Mouse (Mus musculus) olfactory bulb, adult 2 months (tissue): ENCODE data around the gene Cep70. TPM values are rescaled to one million over a fixed set of nuclear protein-coding genes. Genes with fewer than 3 reads are reported as not detected.

ENCODE experiments used
- H3K27ac ChIP-seq: fragments of 200-500 bp; 2 replicates; pipeline ENCODE4 v1.5.1; 2012; ENCODE audit warnings: low read depth, low read length; ENCODE audit not compliant: insufficient read depth
- H3K4me1 ChIP-seq: fragments of 200-500 bp; 2 replicates; pipeline ENCODE4 v1.6.1; 2012; ENCODE audit warnings: low read length; ENCODE audit not compliant: control insufficient read depth, insufficient read depth
- H3K4me3 ChIP-seq: fragments of 200-500 bp; 2 replicates; pipeline ENCODE4 v1.5.1; 2012; ENCODE audit warnings: mild to moderate bottlenecking, low read depth, low read length, moderate library complexity; ENCODE audit not compliant: insufficient read depth
- CTCF ChIP-seq: fragments of 200-500 bp; IDR thresholded peaks from 2 replicates; pipeline ENCODE4 v1.5.1; 2012; ENCODE audit warnings: low read depth, mild to moderate bottlenecking, low read length, moderate library complexity; ENCODE audit not compliant: insufficient read depth
- POLR2A ChIP-seq: fragments of 200-500 bp; IDR thresholded peaks from 2 replicates; pipeline ENCODE4 v1.6.1; 2012; ENCODE audit warnings: mild to moderate bottlenecking, low read depth, low read length, moderate library complexity; ENCODE audit not compliant: insufficient read depth
- WGBS: fragments of 180-500 bp; shearing (Covaris S2); methylation state at CpG from one replicate; pipeline ENCODE4 v1.1.7; 2018; 5-methylcytosine and 5-hydroxymethylcytosine counted together
- polyA plus RNA-seq: library from polyadenylated mRNA; stranded (reverse); fragments of >200 nt; gene quantifications from 2 replicates; pipeline ENCODE4 v1.2.4, GENCODE M21; 2012; ENCODE audit warnings: low replicate concordance; ENCODE audit not compliant: missing spikeins, insufficient read depth, insufficient read length

Gene Cep70
- polyA plus RNA-seq, 1 experiment, result not detected

- WGBS, result 84% methylated on average over 5 of the region's 5 CpGs
- Histone ChIP-seq H3K27ac (no peak overlapping the region), H3K4me3 (no peak overlapping the region), H3K4me1 (no peaks in the 10 kb centered on the region)
- TF ChIP-seq POLR2A (no peak), CTCF (no peak)
Observed at GRCm38 (mm10) chr9:99258891-99259290, 15.7 kb downstream of the Cep70 start.

- TF ChIP-seq POLR2A (no peak), CTCF (no peak)
- no peaks in the 10 kb centered on the region for H3K4me1 ChIP-seq
- 88% methylated on average over 5 of the region's 5 CpGs for WGBS
- no peak overlapping the region for H3K27ac ChIP-seq
- H3K4me3 ChIP-seq, result no peak overlapping the region
Observed at GRCm38 (mm10) chr9:99304296-99304695, 61.1 kb downstream of the Cep70 start.

- Histone ChIP-seq H3K4me3 (no peak overlapping the region), H3K27ac (no peak overlapping the region), H3K4me1 (no peaks in the 10 kb centered on the region)
- 92% methylated on average over 6 of the region's 6 CpGs for WGBS
- TF ChIP-seq CTCF, result no peak
- no peak for TF ChIP-seq POLR2A
Observed at GRCm38 (mm10) chr9:99306226-99306625, 63.1 kb downstream of the Cep70 start.

GRCm38 (mm10) chr9:99319343-99319951, 76.3 kb downstream of the Cep70 start:
- no peak overlapping the region for H3K4me3 ChIP-seq
- TF ChIP-seq CTCF (no peak), POLR2A (no peak)
- 73% methylated on average over 8 of the region's 8 CpGs for WGBS
- no peak overlapping the region for H3K27ac ChIP-seq
- peaks cover 8% of the 10 kb centered on the region for H3K4me1 ChIP-seq

GRCm38 (mm10) chr9:99320006-99320405, 76.8 kb downstream of the Cep70 start:
- Histone ChIP-seq H3K4me3 (no peak overlapping the region), H3K4me1 (peaks cover 8% of the 10 kb centered on the region), H3K27ac (no peak overlapping the region)
- 79% methylated on average over 8 of the region's 8 CpGs for WGBS
- TF ChIP-seq POLR2A, result no peak
- TF ChIP-seq CTCF, result no peak

- 73% methylated on average over 7 of the region's 7 CpGs for WGBS
- H3K27ac ChIP-seq, result no peak overlapping the region
- no peaks in the 10 kb centered on the region for H3K4me1 ChIP-seq
- no peak overlapping the region for H3K4me3 ChIP-seq
- TF ChIP-seq POLR2A (no peak), CTCF (no peak)
Observed at GRCm38 (mm10) chr9:99325208-99325929, 82.2 kb downstream of the Cep70 start.

- Histone ChIP-seq H3K4me3 (no peak overlapping the region), H3K27ac (no peak overlapping the region), H3K4me1 (no peaks in the 10 kb centered on the region)
- no peak for TF ChIP-seq CTCF
- TF ChIP-seq POLR2A, result no peak
- 70% methylated on average over 4 of the region's 4 CpGs for WGBS
Observed at GRCm38 (mm10) chr9:99325961-99326360, 82.8 kb downstream of the Cep70 start.

- H3K27ac ChIP-seq, result no peak overlapping the region
- 49% methylated on average over 4 of the region's 4 CpGs for WGBS
- no peak overlapping the region for H3K4me3 ChIP-seq
- no peak for TF ChIP-seq POLR2A
- H3K4me1 ChIP-seq, result no peaks in the 10 kb centered on the region
Observed at GRCm38 (mm10) chr9:99326881-99327280, 83.7 kb downstream of the Cep70 start.

- peaks cover 10% of the 10 kb centered on the region for H3K4me1 ChIP-seq
- no peak overlapping the region for H3K4me3 ChIP-seq
- no peak overlapping the region for H3K27ac ChIP-seq
- 95% methylated on average over 4 of the region's 4 CpGs for WGBS
- TF ChIP-seq POLR2A, result no peak
- no peak for TF ChIP-seq CTCF
Observed at GRCm38 (mm10) chr9:99336538-99336937, 93.4 kb downstream of the Cep70 start.

GRCm38 (mm10) chr9:99338293-99338692, 95.1 kb downstream of the Cep70 start:
- no peak for TF ChIP-seq CTCF
- TF ChIP-seq POLR2A, result no peak
- H3K4me3 ChIP-seq, result no peak overlapping the region
- peaks cover 10% of the 10 kb centered on the region for H3K4me1 ChIP-seq
- WGBS, result 100% methylated on average over 1 of the region's 1 CpGs
- no peak overlapping the region for H3K27ac ChIP-seq
